Mouse (Mus musculus) limb, embryonic 12.5 days (tissue): ENCODE data around the gene Haspin. TPM values are rescaled to one million over a fixed set of nuclear protein-coding genes. Genes with fewer than 3 reads are reported as not detected.

ENCODE experiments used
- polyA plus RNA-seq: library from polyadenylated mRNA; unstranded; fragments of >200 nt; fragmentation: Nextera tagmentation; extraction: Ambion mirVana; gene quantifications from 2 replicates; pipeline ENCODE4 v1.2.1, GENCODE M21; 2016

Haspin gene
- polyA plus RNA-seq, 1 experiment from 2014 or later = 21.6 TPM

Other genes starting within 250 kb of the Haspin start
- gene Atp2a3, start 177.1 kb downstream of the Haspin start, polyA plus RNA-seq = 1.3 and 1.5 TPM in 2 replicates
- gene P2rx1, start 139.2 kb downstream of the Haspin start, polyA plus RNA-seq = 1.0 and 1.4 TPM in 2 replicates
- 9.3 and 9.7 TPM in 2 replicates for gene Camkk1, start 119.3 kb downstream of the Haspin start, polyA plus RNA-seq
- 15.1 and 16.3 TPM in 2 replicates for gene Ncbp3, start 90.5 kb downstream of the Haspin start, polyA plus RNA-seq
- gene Itgae, start 47.7 kb downstream of the Haspin start, polyA plus RNA-seq = 0.64 and 0.65 TPM in 2 replicates
- gene P2rx5, start 22.1 kb upstream of the Haspin start, polyA plus RNA-seq = 0.21 and 0.26 TPM in 2 replicates
- gene Emc6, start 38.7 kb upstream of the Haspin start, polyA plus RNA-seq = 99.3 and 101 TPM in 2 replicates
- gene Tax1bp3, start 38.8 kb upstream of the Haspin start, polyA plus RNA-seq = 211 and 215 TPM in 2 replicates
- 23.4 and 24.9 TPM in 2 replicates for gene Ctns, start 60.7 kb upstream of the Haspin start, polyA plus RNA-seq
- gene Shpk, start 61.2 kb upstream of the Haspin start, polyA plus RNA-seq = 1.6 and 2.3 TPM in 2 replicates
- gene Trpv1, start 96.0 kb upstream of the Haspin start, polyA plus RNA-seq = 0.08 TPM in 1 of 2 replicates, not detected in the other
- 0.05 and 0.11 TPM in 2 replicates for gene Trpv3, start 129.1 kb upstream of the Haspin start, polyA plus RNA-seq
- gene Aspa, start 191.3 kb upstream of the Haspin start, polyA plus RNA-seq = 0.44 and 0.53 TPM in 2 replicates
- not detected in 2 replicates for gene Gm49340, start 191.4 kb upstream of the Haspin start, polyA plus RNA-seq
- gene Spata22, start 191.4 kb upstream of the Haspin start, polyA plus RNA-seq = not detected in 2 replicates
- not detected in 2 replicates for gene Olfr20, start 212.5 kb upstream of the Haspin start, polyA plus RNA-seq
- not detected in 2 replicates for gene Olfr376, start 233.0 kb upstream of the Haspin start, polyA plus RNA-seq